Mouse (Mus musculus) embryonic facial prominence, embryonic 15.5 days (tissue): ENCODE measurements around the gene Zfp81. TPM values are rescaled to one million over a fixed set of nuclear protein-coding genes. Genes with fewer than 3 reads are reported as not detected.

ENCODE experiments used
- polyA plus RNA-seq: library from polyadenylated mRNA; unstranded; fragments of >200 nt; fragmentation: Nextera tagmentation; extraction: Ambion mirVana; gene quantifications from 2 replicates; pipeline ENCODE4 v1.2.1, GENCODE M21; 2015

Zfp81 gene
- polyA plus RNA-seq, 1 experiment from 2014 or later: 9.5 TPM

Other genes starting within 250 kb of the Zfp81 start
- 0.11 TPM in 1 of 2 replicates, not detected in the other for gene Morc2b, start 219.2 kb downstream of the Zfp81 start, polyA plus RNA-seq
- gene Olfr55, start 190.4 kb downstream of the Zfp81 start, polyA plus RNA-seq: 0.05 and 0.12 TPM in 2 replicates
- 0.05 TPM in 1 of 2 replicates, not detected in the other for gene Olfr239, start 167.6 kb downstream of the Zfp81 start, polyA plus RNA-seq
- gene Olfr1564, start 137.2 kb downstream of the Zfp81 start, polyA plus RNA-seq: not detected in 2 replicates
- 16.1 and 16.4 TPM in 2 replicates for gene Zfp955a, start 103.7 kb downstream of the Zfp81 start, polyA plus RNA-seq
- 0.03 and 0.12 TPM in 2 replicates for gene Olfr63, start 94.2 kb downstream of the Zfp81 start, polyA plus RNA-seq
- gene Zfp955b, start 69.3 kb downstream of the Zfp81 start, polyA plus RNA-seq: 12.8 and 13.6 TPM in 2 replicates
- 13.7 and 15.8 TPM in 2 replicates for gene Zfp101, start 35.8 kb upstream of the Zfp81 start, polyA plus RNA-seq
- gene Actl9, start 74.0 kb upstream of the Zfp81 start, polyA plus RNA-seq: not detected in 2 replicates
- gene Adamts10, start 165.3 kb upstream of the Zfp81 start, polyA plus RNA-seq: 87.3 and 106 TPM in 2 replicates
- gene Myo1f, start 196.8 kb upstream of the Zfp81 start, polyA plus RNA-seq: 5.6 and 5.7 TPM in 2 replicates